Mouse (Mus musculus) liver, embryonic 14.5 days (tissue): ENCODE results near the gene Cit. TPM values are rescaled to one million over a fixed set of nuclear protein-coding genes. Genes with fewer than 3 reads are reported as not detected.

Source experiments
- ATAC-seq: fragments of 200-750 bp; cut with Nextera tagmentation; 2 replicates; pipeline ENCODE4 v1.8.0; 2017; ENCODE audit warnings: moderate number of reproducible peaks, mild to moderate bottlenecking, moderate library complexity; ENCODE audit not compliant: insufficient read depth
- DNase-seq, 3 experiments: peaks; one replicate each; pipeline ENCODE4 v3.0.0-alpha.2; 2012 to 2013; ENCODE audit warnings: low read depth in 3 of 3, low spot score in 3 of 3
- H3K27ac ChIP-seq: fragments of 300-500 bp; sonication (generic); 2 replicates; pipeline ENCODE4 v1.5.1; 2014; ENCODE audit warnings: moderate library complexity, mild to moderate bottlenecking, control low read depth, inconsistent platforms
- H3K27me3 ChIP-seq: fragments of 300-500 bp; sonication (generic); 2 replicates; pipeline ENCODE4 v1.6.1; 2014; ENCODE audit warnings: mild to moderate bottlenecking, low read length, moderate library complexity; ENCODE audit not compliant: control insufficient read depth, insufficient read depth
- H3K36me3 ChIP-seq: fragments of 300-500 bp; sonication (generic); replicated peaks from 2 replicates; pipeline ENCODE4 v1.6.1; 2014; ENCODE audit warnings: low read depth; ENCODE audit not compliant: control insufficient read depth, insufficient read depth
- H3K4me1 ChIP-seq, 2 experiments: fragments of 200-500 bp in 1 of 2; fragments of 300-500 bp in 1 of 2; sonication (generic) in 1 of 2; replicated peaks; 2 replicates each; pipeline ENCODE4 v1.6.1; 2012 to 2014; ENCODE audit warnings: antibody characterized with exemption in 1 of 2, inconsistent platforms in 1 of 2, low read length in 1 of 2; ENCODE audit not compliant: control insufficient read depth in 2 of 2, insufficient read depth in 2 of 2
- H3K4me2 ChIP-seq: fragments of 300-500 bp; sonication (generic); 2 replicates; pipeline ENCODE4 v1.6.1; 2014; ENCODE audit warnings: low read depth, mild to moderate bottlenecking, control low read depth, moderate library complexity
- H3K4me3 ChIP-seq, 2 experiments: fragments of 200-500 bp in 1 of 2; fragments of 300-500 bp in 1 of 2; sonication (generic) in 1 of 2; 2 replicates each; pipeline ENCODE4 v1.5.1; 2012 to 2014; ENCODE audit warnings: low read depth in 2 of 2, low read length in 2 of 2, mild to moderate bottlenecking in 2 of 2, control low read depth in 1 of 2, inconsistent platforms in 1 of 2, moderate library complexity in 1 of 2; ENCODE audit not compliant: insufficient read depth in 1 of 2
- H3K9ac ChIP-seq: fragments of 300-500 bp; sonication (generic); replicated peaks from 2 replicates; pipeline ENCODE4 v1.6.1; 2014; ENCODE audit warnings: mild to moderate bottlenecking, control low read depth, moderate library complexity
- H3K9me3 ChIP-seq: fragments of 300-500 bp; sonication (generic); 2 replicates; pipeline ENCODE4 v1.6.1; 2016; ENCODE audit warnings: low read length, mixed read lengths; ENCODE audit not compliant: control insufficient read depth
- CTCF ChIP-seq: IDR thresholded peaks from 2 replicates; pipeline ENCODE4 v1.5.1; 2016; ENCODE audit warnings: antibody characterized with exemption, low read depth, control low read depth
- EP300 ChIP-seq: IDR thresholded peaks from 2 replicates; pipeline ENCODE4 v1.6.1; 2016; ENCODE audit warnings: antibody characterized with exemption, low read depth
- WGBS: fragments of 180-500 bp; shearing (Covaris S2); extraction: QIAGEN DNeasy Blood & Tissue Kit; methylation state at CpG from one replicate; pipeline ENCODE4 v1.1.7; 2014; ENCODE audit not compliant: insufficient replicate concordance; 5-methylcytosine and 5-hydroxymethylcytosine counted together
- polyA plus RNA-seq, 2 experiments: library from polyadenylated mRNA; depleted of rRNA in 1 of 2; stranded (reverse) in 1 of 2; unstranded in 1 of 2; fragments of >200 nt; fragmentation: Nextera tagmentation in 1 of 2; extraction: Ambion mirVana in 1 of 2; gene quantifications; 2 replicates each; pipeline versions ENCODE4 v1.2.1 to v1.2.3; 2012 to 2014

The Cit gene
- polyA plus RNA-seq, 2 experiments = 21.1 to 24.5 TPM

- H3K27me3 ChIP-seq = no peaks in the 10 kb centered on the region
- no peaks in the 10 kb centered on the region for H3K9me3 ChIP-seq
- no peak for DNase-seq
- 84% methylated on average over 13 of the region's 13 CpGs for WGBS
- no peak overlapping the region for H3K9ac ChIP-seq
- H3K4me2 ChIP-seq = no peak overlapping the region
- H3K27ac ChIP-seq = no peak overlapping the region
- H3K36me3 ChIP-seq = peaks cover 79% of the 10 kb centered on the region
- H3K4me3 ChIP-seq = no peak overlapping the region
- H3K4me1 ChIP-seq = no peaks in the 10 kb centered on the region
- ATAC-seq = no peak
- no peak for TF ChIP-seq CTCF
- no peak for TF ChIP-seq EP300
Observed at GRCm38 (mm10) chr5:115997376-115997775, 152.3 kb downstream of the Cit start.

- Histone ChIP-seq H3K4me2 (no peak overlapping the region), H3K36me3 (peaks cover 56% of the 10 kb centered on the region), H3K27ac (no peak overlapping the region), H3K27me3 (no peaks in the 10 kb centered on the region), H3K9me3 (no peaks in the 10 kb centered on the region), H3K4me3 (no peak overlapping the region), H3K4me1 (no peaks in the 10 kb centered on the region), H3K9ac (no peak overlapping the region)
- DNase-seq = no peak
- no peak for ATAC-seq
- TF ChIP-seq EP300 = no peak
- TF ChIP-seq CTCF = no peak
- 75% methylated on average over 8 of the region's 8 CpGs for WGBS
Observed at GRCm38 (mm10) chr5:116003154-116003553, 158.1 kb downstream of the Cit start.

GRCm38 (mm10) chr5:116003825-116004224 is 158.7 kb downstream of the Cit start:
- no peak overlapping the region for H3K27ac ChIP-seq
- WGBS = 74% methylated on average over 13 of the region's 13 CpGs
- no peaks in the 10 kb centered on the region for H3K4me1 ChIP-seq
- DNase-seq (no peak), ATAC-seq (no peak)
- no peak overlapping the region for H3K4me3 ChIP-seq
- H3K9ac ChIP-seq = no peak overlapping the region
- no peaks in the 10 kb centered on the region for H3K27me3 ChIP-seq
- no peaks in the 10 kb centered on the region for H3K9me3 ChIP-seq
- TF ChIP-seq EP300 = no peak
- no peak for TF ChIP-seq CTCF
- no peak overlapping the region for H3K4me2 ChIP-seq
- peaks cover 56% of the 10 kb centered on the region for H3K36me3 ChIP-seq

- TF ChIP-seq EP300 = no peak
- TF ChIP-seq CTCF = no peak
- no peak overlapping the region for H3K9ac ChIP-seq
- H3K27me3 ChIP-seq = no peaks in the 10 kb centered on the region
- no peak for DNase-seq
- no peaks in the 10 kb centered on the region for H3K9me3 ChIP-seq
- 92% methylated on average over 10 of the region's 10 CpGs for WGBS
- H3K27ac ChIP-seq = no peak overlapping the region
- no peak for ATAC-seq
- no peaks in the 10 kb centered on the region; a peak in 1 of 4 replicates for H3K4me1 ChIP-seq
- H3K4me3 ChIP-seq = no peak overlapping the region
- no peak overlapping the region for H3K4me2 ChIP-seq
- H3K36me3 ChIP-seq = peaks cover 52% of the 10 kb centered on the region
Observed at GRCm38 (mm10) chr5:116004271-116004670, 159.2 kb downstream of the Cit start.

GRCm38 (mm10) chr5:116006324-116007099 is 161.4 kb downstream of the Cit start:
- no peak overlapping the region for H3K4me3 ChIP-seq
- H3K4me2 ChIP-seq = no peak overlapping the region
- H3K4me1 ChIP-seq = peaks cover 0 to 4% of the 10 kb centered on the region in 2 experiments; a peak in 3 of 4 replicates
- TF ChIP-seq CTCF (no peak), EP300 (no peak)
- H3K9ac ChIP-seq = no peak overlapping the region
- WGBS = 79% methylated on average over 22 of the region's 22 CpGs
- no peak overlapping the region for H3K27ac ChIP-seq
- H3K27me3 ChIP-seq = no peaks in the 10 kb centered on the region
- H3K36me3 ChIP-seq = peaks cover 29% of the 10 kb centered on the region
- DNase-seq (no peak), ATAC-seq (no peak)
- no peaks in the 10 kb centered on the region for H3K9me3 ChIP-seq
